Mouse (Mus musculus) kidney, adult 2 months (tissue): ENCODE results near the gene Ubxn2a.

Experiments
- CTCF ChIP-seq: fragments of 200-500 bp; conservative IDR thresholded peaks from 2 replicates; pipeline ENCODE4 v1.5.1; 2011; ENCODE audit warnings: low read depth, mild to moderate bottlenecking, control low read depth, low read length, moderate library complexity, mixed read lengths; ENCODE audit not compliant: insufficient read depth, insufficient read length
- POLR2A ChIP-seq: fragments of 200-500 bp; IDR thresholded peaks from one replicate; pipeline ENCODE4 v1.6.1; 2011; ENCODE audit warnings: low read depth, low read length, control low read depth

- no peak for TF ChIP-seq CTCF
- TF ChIP-seq POLR2A, result no peak
Observed at GRCm38 (mm10) chr12:4917805-4918591, 10.5 kb upstream of the Ubxn2a start.
